Mouse (Mus musculus): Measurements from ENCODE around the gene Tab1.

Tab1 gene

GRCm38 (mm10) chr15:80206057-80206565 is 73.2 kb downstream of the Tab1 start:
- DNase-seq (ENCODE audit: low spot score) = no peak

GRCm38 (mm10) chr15:80208446-80208845 is 75.5 kb downstream of the Tab1 start:
- DNase-seq (ENCODE audit: low spot score) = no peak
